Mouse (Mus musculus) liver, adult 2 months (tissue): ENCODE measurements around the gene Ppm1h.

Experiments
- CTCF ChIP-seq: fragments of 200-500 bp; IDR thresholded peaks from 2 replicates; pipeline ENCODE4 v1.5.1; 2011; ENCODE audit warnings: low read depth, low read length, control low read depth
- POLR2A ChIP-seq: fragments of 200-500 bp; IDR thresholded peaks from 2 replicates; pipeline ENCODE4 v1.6.1; 2011; ENCODE audit warnings: low read length, control low read depth; ENCODE audit not compliant: insufficient read depth; ENCODE audit errors: extremely low read depth

- TF ChIP-seq CTCF: no peak
- no peak for TF ChIP-seq POLR2A
Measured at GRCm38 (mm10) chr10:122744970-122745369, 66.4 kb downstream of the Ppm1h start.
